Mouse (Mus musculus) heart, embryonic 14.5 days (tissue): ENCODE results near the gene Rps6kb2. TPM values are rescaled to one million over a fixed set of nuclear protein-coding genes. Genes with fewer than 3 reads are reported as not detected.

ENCODE experiments used
- ATAC-seq: fragments of 200-750 bp; cut with Nextera tagmentation; 2 replicates; pipeline ENCODE4 v1.8.0; 2017; ENCODE audit warnings: low read depth, moderate TSS enrichment; ENCODE audit not compliant: insufficient number of reproducible peaks, insufficient read depth, low FRiP score
- H3K27ac ChIP-seq, 2 experiments: fragments of 200-500 bp in 1 of 2; fragments of 300-500 bp in 1 of 2; sonication (generic) in 1 of 2; replicated peaks in 1 of 2; 2 replicates each; pipeline ENCODE4 v1.5.1; 2012 to 2014; ENCODE audit warnings: low read depth in 2 of 2, low read length in 2 of 2, control low read depth in 1 of 2, mild to moderate bottlenecking in 1 of 2, mixed read lengths in 1 of 2; ENCODE audit not compliant: control insufficient read depth in 1 of 2, insufficient read depth in 1 of 2
- H3K27me3 ChIP-seq: fragments of 300-500 bp; sonication (generic); 2 replicates; pipeline ENCODE4 v1.6.1; 2014; ENCODE audit warnings: mild to moderate bottlenecking, low read length, control low read depth; ENCODE audit not compliant: control insufficient read depth, insufficient read depth
- H3K36me3 ChIP-seq: fragments of 300-500 bp; sonication (generic); 2 replicates; pipeline ENCODE4 v1.6.1; 2014; ENCODE audit warnings: mild to moderate bottlenecking, control low read depth, low read length, mixed read lengths; ENCODE audit not compliant: control insufficient read depth, insufficient read depth
- H3K4me1 ChIP-seq, 2 experiments: fragments of 200-500 bp in 1 of 2; fragments of 300-500 bp in 1 of 2; sonication (generic) in 1 of 2; 2 replicates each; pipeline ENCODE4 v1.6.1; 2012 to 2014; ENCODE audit warnings: low read length in 2 of 2, control low read depth in 1 of 2, mixed read lengths in 1 of 2; ENCODE audit not compliant: control insufficient read depth in 2 of 2, insufficient read depth in 2 of 2
- H3K4me2 ChIP-seq: fragments of 300-500 bp; sonication (generic); 2 replicates; pipeline ENCODE4 v1.6.1; 2014; ENCODE audit warnings: mild to moderate bottlenecking, low read length
- H3K4me3 ChIP-seq, 2 experiments: fragments of 200-500 bp in 1 of 2; fragments of 300-500 bp in 1 of 2; sonication (generic) in 1 of 2; 2 replicates each; pipeline ENCODE4 v1.5.1; 2012 to 2014; ENCODE audit warnings: low read length in 2 of 2, mild to moderate bottlenecking in 2 of 2, control low read depth in 1 of 2, low read depth in 1 of 2, moderate library complexity in 1 of 2; ENCODE audit not compliant: control insufficient read depth in 1 of 2, insufficient read depth in 1 of 2
- H3K9ac ChIP-seq: fragments of 300-500 bp; sonication (generic); 2 replicates; pipeline ENCODE4 v1.6.1; 2014; ENCODE audit warnings: mild to moderate bottlenecking, low read length
- H3K9me3 ChIP-seq: fragments of 300-500 bp; sonication (generic); 2 replicates; pipeline ENCODE4 v1.6.1; 2016; ENCODE audit warnings: low read length, control low read depth; ENCODE audit not compliant: control insufficient read depth
- WGBS: fragments of 180-500 bp; shearing (Covaris S2); extraction: QIAGEN DNeasy Blood & Tissue Kit; methylation state at CpG from one replicate; pipeline ENCODE4 v1.1.7; 2014; 5-methylcytosine and 5-hydroxymethylcytosine counted together
- polyA plus RNA-seq: library from polyadenylated mRNA; unstranded; fragments of >200 nt; fragmentation: Nextera tagmentation; extraction: Ambion mirVana; gene quantifications from 2 replicates; pipeline ENCODE4 v1.2.1, GENCODE M21; 2014

Rps6kb2 gene
- polyA plus RNA-seq, 1 experiment from 2014 or later = 31.4 TPM

DNA sequence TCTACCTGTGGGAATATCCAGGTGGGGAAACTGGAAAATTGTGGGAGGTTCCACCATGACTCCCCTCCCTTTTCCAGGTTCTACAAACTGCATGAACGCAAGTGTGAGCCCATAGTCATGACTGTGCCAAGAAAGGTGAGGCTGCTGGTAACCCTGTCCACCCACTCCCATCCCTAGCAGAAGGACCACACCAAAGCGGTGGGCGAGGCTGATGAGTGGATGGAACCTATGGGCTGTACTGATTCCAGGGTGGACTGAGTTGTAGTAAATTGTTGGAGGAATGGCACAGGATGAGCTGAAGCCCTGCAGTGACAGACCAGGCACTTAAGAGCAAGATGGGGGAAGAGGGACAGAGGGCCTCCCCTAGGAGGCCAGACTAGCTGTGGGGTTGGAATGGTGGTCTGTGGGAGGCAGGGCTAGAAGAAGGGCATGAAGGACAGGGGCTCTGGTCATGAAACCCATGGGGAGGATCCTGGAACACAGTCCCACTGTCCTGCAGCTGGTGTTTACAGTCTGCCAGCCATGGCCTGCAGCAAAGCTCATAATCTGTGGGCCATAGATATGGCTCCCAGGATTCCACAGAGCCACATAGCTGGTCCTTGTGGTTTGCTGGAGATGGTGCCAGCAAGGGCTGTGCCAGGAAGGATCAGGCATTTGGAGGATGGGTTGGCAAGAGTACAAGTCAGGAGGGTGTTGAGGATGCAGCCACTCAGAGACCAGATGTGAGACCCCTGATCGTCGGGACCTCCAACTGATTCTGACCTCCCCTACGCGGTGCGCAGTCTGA is 10.5 kb downstream of the Rps6kb2 start:
- Histone ChIP-seq H3K27me3 (no peaks in the 10 kb centered on the region), H3K36me3 (peaks cover 72% of the 10 kb centered on the region), H3K4me2 (no peak overlapping the region), H3K9ac (no peak overlapping the region), H3K27ac (0 out of 4 replicates have a peak overlapping the region, but pooled peaks of 1 of the 2 experiments have one; percentile 24), H3K4me1 (peaks cover 11 to 26% of the 10 kb centered on the region in 2 experiments), H3K4me3 (no peak overlapping the region), H3K9me3 (no peaks in the 10 kb centered on the region)
- ATAC-seq = no peak
- 89% methylated on average over 8 of the region's 8 CpGs for WGBS

DNA sequence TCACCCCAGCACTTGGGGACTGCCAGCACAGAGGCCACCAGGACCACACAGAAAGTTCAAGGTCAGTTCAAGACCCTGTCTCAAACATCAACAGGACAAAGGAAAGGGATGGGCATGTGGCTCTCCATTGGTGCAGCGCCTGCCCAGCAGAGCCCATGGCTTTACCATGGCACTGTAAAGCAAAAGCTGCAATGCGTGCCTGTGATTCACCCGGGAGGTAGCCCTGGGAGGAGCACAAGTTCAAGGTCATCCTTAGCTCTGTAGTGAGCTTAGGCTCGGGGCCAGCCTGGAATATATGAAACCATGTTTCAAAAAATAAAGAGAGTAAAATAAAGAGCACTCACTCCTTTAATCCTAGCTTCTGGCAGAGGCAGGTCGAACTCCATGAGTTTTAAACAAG is 11.3 kb downstream of the Rps6kb2 start:
- 83% methylated on average over 5 of the region's 5 CpGs for WGBS
- Histone ChIP-seq H3K4me2 (no peak overlapping the region), H3K4me3 (no peak overlapping the region), H3K36me3 (peaks cover 64% of the 10 kb centered on the region), H3K9me3 (no peaks in the 10 kb centered on the region), H3K4me1 (peaks cover 11 to 26% of the 10 kb centered on the region in 2 experiments), H3K27me3 (no peaks in the 10 kb centered on the region), H3K27ac (no peak overlapping the region; a peak in 1 of 4 replicates), H3K9ac (no peak overlapping the region)
- ATAC-seq = no peak

DNA sequence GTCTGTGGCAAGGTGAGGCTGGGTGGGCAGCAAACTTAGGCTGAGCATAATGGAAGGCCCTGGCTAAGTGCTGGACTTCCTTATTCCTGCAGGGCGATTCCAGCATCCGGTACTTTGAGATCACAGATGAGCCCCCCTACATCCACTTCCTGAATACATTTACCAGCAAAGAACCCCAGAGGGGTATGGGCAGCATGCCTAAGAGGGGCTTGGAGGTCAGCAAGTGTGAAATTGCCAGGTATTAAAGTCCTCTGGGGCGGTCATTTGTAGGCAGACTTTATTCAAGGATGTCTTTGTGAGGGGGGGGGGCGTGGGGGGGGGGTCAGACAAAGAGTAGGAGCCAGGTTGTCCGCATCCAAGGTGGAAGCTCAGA is 11.7 kb downstream of the Rps6kb2 start:
- Histone ChIP-seq H3K9ac (no peak overlapping the region), H3K27me3 (no peaks in the 10 kb centered on the region), H3K9me3 (no peaks in the 10 kb centered on the region), H3K27ac (no peak overlapping the region), H3K4me3 (no peak overlapping the region), H3K4me2 (no peak overlapping the region), H3K4me1 (peaks cover 11 to 26% of the 10 kb centered on the region in 2 experiments), H3K36me3 (peaks cover 60% of the 10 kb centered on the region)
- ATAC-seq = no peak
- WGBS = 98% methylated on average over 3 of the region's 5 CpGs

DNA sequence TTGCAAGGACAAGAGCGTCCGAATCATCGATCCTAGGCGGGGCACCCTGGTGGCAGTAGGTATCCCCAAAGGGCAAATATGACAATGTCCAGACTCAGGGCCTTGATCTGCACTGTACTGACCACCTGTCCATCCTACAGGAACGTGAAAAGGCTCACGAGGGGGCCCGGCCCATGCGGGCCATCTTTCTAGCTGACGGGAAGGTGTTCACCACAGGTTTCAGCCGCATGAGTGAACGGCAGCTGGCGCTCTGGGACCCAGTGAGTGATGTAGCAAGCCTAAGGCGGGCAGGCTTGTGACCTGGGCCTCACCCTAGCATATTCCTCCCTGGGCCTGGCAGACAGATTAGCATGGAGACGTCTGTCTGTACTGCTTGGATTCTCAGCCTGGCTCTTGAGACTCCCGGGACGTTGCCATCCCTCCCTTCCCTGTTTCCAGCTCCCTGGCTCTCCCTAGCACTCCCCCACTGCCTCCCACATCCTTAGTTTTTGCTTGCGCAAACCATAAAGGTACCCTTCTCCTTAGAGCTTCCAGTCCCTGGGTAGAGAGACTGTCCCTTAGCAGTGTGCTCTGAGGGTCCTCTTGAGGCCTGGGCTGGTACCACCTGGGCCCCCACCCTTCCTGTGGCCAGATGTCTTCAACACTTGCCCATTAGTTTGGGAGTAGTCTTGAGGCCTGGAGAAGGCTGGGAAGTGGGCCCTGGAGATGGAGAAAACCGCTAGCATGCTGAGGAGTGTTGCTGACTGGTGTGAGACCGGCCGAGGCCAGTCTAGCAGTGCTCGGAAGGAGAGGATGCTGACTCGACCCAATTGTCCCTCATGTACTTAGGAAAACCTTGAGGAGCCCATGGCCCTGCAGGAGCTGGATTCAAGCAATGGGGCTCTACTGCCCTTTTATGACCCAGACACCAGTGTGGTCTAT is 12.3 kb downstream of the Rps6kb2 start:
- WGBS = 90% methylated on average over 22 of the region's 22 CpGs
- no peak overlapping the region for H3K4me2 ChIP-seq
- no peaks in the 10 kb centered on the region; the same call in 1 of the 2 replicates for H3K9me3 ChIP-seq
- H3K36me3 ChIP-seq = peaks cover 54% of the 10 kb centered on the region
- H3K4me1 ChIP-seq = peaks cover 11 to 26% of the 10 kb centered on the region in 2 experiments
- H3K4me3 ChIP-seq = no peak overlapping the region
- ATAC-seq = no peak
- H3K9ac ChIP-seq = no peak overlapping the region
- no peaks in the 10 kb centered on the region for H3K27me3 ChIP-seq
- no peak overlapping the region for H3K27ac ChIP-seq

DNA sequence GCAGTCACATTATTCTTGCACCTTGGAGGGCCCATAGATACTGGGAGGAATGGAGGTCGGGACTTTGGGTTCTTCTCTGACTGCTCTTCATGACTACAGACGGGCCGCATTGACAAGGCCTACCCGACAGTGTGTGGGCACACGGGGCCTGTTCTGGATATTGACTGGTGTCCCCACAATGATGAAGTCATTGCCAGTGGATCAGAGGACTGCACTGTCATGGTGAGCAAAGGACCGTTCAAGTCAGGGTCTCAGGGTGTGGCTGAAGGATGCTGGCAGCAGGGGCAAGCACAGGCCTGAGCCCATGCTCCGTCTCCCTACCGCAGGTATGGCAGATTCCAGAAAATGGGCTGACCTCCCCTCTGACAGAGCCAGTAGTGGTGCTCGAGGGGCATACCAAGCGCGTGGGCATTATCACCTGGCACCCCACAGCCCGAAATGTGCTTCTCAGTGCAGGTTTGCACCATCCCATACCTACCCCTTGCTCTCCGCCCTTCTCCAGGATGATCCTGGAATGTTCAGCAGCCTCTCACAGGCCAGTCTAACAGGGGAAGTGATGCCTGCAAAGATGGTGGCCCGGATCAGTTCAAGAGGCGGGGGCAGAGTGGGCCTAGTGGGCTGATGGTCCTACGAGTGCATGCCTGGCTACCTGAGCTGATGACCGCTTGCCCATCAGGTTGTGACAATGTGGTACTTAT is 13.2 kb downstream of the Rps6kb2 start:
- Histone ChIP-seq H3K4me2 (peak overlapping the region; percentile 73), H3K27me3 (no peaks in the 10 kb centered on the region), H3K4me3 (peak overlapping the region in 1 of 2 experiments; percentile 93; a peak in 2 of 4 replicates), H3K36me3 (peaks cover 46% of the 10 kb centered on the region), H3K27ac (no peak overlapping the region), H3K4me1 (peaks cover 11 to 26% of the 10 kb centered on the region in 2 experiments), H3K9ac (peak overlapping the region; percentile 96), H3K9me3 (no peaks in the 10 kb centered on the region; the same call in 1 of the 2 replicates)
- WGBS = 93% methylated on average over 17 of the region's 17 CpGs
- no peak for ATAC-seq

DNA sequence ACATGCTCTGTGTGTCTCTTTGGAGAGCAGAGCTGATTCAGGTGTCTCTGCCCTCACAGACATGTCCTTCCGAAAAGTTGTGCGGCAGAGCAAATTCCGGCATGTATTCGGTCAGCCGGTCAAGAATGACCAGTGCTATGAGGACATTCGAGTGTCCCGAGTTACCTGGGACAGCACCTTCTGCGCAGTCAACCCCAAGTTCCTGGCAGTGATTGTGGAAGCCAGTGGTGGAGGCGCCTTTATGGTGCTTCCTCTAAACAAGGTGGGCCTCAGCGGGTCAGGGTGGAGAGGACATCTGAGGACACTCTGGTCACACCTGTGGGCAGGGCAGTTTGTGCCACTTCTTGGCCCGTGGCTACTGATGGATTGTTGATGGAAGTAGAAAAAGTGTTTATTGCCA is 13.9 kb downstream of the Rps6kb2 start:
- Histone ChIP-seq H3K36me3 (peaks cover 46% of the 10 kb centered on the region), H3K9me3 (no peaks in the 10 kb centered on the region; the same call in 1 of the 2 replicates), H3K27ac (peak overlapping the region in 1 of 2 experiments; percentile 82; a peak in 1 of 4 replicates), H3K4me3 (peak overlapping the region; percentile 69 to 93), H3K4me2 (peak overlapping the region; percentile 73), H3K4me1 (peaks cover 11 to 26% of the 10 kb centered on the region in 2 experiments), H3K27me3 (no peaks in the 10 kb centered on the region), H3K9ac (peak overlapping the region; percentile 96)
- WGBS = 76% methylated on average over 11 of the region's 11 CpGs
- no peak for ATAC-seq

DNA sequence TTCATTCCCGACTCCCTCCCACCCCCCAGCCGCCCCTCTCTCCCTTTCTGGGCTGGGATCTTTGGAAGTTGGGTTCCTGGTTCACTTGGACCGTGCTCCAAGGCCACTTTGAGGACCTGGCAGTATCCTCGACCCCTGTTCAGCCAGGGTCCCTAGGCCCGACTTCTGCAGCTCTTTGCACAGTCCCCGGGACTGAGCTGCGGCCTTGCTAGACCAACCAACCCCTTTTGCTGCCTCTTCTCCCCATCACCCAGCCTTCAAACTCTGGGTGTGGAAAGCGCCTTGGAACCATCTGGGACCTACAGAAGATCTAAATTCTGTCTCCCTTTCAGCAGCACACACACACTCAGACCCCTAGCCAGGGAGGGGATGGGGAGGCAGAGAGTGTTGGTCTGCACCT is 14.3 kb downstream of the Rps6kb2 start:
- H3K4me2 ChIP-seq = peak overlapping the region; percentile 73
- peaks cover 11 to 26% of the 10 kb centered on the region in 2 experiments for H3K4me1 ChIP-seq
- no peak for ATAC-seq
- no peaks in the 10 kb centered on the region; the same call in 1 of the 2 replicates for H3K9me3 ChIP-seq
- H3K4me3 ChIP-seq = peak overlapping the region; percentile 69 to 93
- peak overlapping the region in 1 of 2 experiments; percentile 82; a peak in 3 of 4 replicates for H3K27ac ChIP-seq
- no peaks in the 10 kb centered on the region for H3K27me3 ChIP-seq
- H3K36me3 ChIP-seq = peaks cover 41% of the 10 kb centered on the region
- WGBS = 3% methylated on average over 7 of the region's 8 CpGs
- peak overlapping the region; percentile 96 for H3K9ac ChIP-seq
